Mouse (Mus musculus): ENCODE data around the gene Clip4.

Clip4 gene

DNA sequence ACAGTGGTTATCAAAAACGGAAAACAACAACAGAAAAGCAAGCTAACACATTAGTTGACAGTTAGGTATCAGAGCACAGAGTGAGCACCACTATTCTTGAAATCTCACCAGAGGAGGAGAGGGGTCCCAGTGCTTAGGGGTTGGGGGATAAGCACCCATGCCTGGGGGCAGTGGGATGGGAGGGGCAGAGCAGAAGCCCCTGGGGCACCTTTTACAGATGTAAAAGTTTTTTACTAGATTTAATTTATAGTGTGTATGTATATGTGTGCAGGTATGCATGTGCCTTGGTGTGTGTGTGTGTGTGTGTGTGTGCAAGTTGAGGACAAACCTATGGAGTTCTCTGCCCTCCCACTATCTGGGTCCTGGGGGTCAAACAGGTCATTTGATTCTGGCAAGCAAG, 102.4 kb downstream of the Clip4 start:
- in situ Hi-C loops (cut with MboI, MseI), result loop anchor here (10.0 kb wide), 1 partner anchor 316 kb away; the partner anchor contains the start of gene Spdya

DNA sequence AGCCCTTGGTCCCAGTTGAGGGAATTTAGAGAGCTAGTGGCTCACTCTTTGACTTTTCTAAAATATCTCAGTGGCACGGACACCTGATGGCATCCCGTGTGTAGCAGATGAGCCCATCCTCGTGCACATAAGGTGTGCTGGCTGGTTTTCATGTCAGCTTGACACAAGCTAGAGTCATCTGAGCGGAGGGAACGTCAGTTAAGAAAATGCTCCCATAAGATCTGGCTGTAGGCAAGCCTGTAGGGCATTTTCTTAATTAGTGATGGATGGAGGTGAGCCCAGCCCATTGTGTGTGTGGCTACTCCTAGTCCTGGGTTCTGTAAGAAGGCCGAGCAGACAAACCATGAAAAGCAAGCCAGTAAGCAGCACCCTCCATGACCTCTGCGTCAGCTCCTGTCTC, 103.7 kb downstream of the Clip4 start:
- in situ Hi-C loops (cut with MboI, MseI), result loop anchor here (10.0 kb wide), 1 partner anchor 317 kb away; the partner anchor contains the start of gene Spdya

DNA sequence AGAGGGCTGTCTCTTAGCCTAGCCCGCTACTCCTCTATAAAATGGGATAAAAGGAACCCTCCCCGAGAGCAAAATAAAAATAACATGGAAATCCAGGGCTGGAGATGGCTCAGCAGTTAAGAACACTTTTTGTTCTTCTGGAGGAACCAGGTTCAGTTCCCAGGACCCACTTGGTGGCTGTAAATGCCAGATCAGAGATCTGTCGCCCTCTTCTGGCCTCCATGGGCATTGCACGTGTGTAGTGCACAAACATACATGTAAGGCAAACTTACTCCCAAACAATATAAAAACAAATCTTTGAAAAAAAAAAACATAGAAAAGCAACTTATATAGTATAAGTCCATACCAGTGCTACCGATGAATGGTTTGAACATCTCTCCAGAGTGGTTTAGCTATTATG, 104.7 kb downstream of the Clip4 start:
- in situ Hi-C loops (cut with MboI, MseI), result loop anchor here (10.0 kb wide), 1 partner anchor 318 kb away; the partner anchor contains the start of gene Spdya

DNA sequence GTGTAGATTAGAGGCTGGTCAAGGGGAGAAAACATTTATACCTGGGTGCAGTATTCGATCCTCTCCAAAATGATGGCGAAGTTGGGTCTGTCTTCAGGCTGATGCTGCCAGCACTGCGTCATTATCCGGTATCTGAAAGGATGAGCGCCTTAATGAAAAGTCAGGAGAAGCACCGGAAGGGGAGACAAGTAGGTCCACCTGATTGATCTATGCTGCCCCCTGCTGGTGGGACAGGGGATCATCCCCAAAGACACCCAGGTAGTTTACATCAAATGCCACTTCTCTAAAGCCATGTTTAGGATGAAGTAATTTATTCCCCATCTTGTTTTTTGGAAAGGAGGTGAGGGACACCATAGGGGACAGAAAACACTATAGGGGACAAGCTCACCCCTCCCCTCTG, 105.8 kb downstream of the Clip4 start:
- in situ Hi-C loops (cut with MboI, MseI), result loop anchor here (10.0 kb wide), 1 partner anchor 319 kb away; the partner anchor contains the start of gene Spdya

DNA sequence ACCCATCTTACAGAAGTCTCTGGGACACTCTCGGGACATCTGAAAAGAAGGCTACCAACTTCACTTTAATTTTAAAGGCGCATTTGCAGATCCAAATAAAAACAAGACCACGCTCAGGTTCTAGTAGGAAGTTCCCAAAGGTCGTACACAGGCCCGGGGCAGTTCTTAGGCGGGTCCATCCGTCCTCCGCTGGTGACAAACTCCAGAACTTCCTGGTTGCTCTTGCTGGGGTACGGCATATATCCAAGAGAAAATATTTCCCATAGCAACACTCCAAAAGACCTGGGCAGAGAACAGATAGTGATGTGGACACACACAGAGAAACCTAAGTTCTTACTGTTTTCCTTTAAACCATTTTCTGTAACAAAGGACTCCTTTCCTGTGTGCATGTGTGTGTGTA, 106.5 kb downstream of the Clip4 start:
- in situ Hi-C loops (cut with MboI, MseI), result loop anchor here (5.0 to 10.0 kb wide), 3 partner anchors 82 to 320 kb away; partner anchors contain the start of gene Spdya

DNA sequence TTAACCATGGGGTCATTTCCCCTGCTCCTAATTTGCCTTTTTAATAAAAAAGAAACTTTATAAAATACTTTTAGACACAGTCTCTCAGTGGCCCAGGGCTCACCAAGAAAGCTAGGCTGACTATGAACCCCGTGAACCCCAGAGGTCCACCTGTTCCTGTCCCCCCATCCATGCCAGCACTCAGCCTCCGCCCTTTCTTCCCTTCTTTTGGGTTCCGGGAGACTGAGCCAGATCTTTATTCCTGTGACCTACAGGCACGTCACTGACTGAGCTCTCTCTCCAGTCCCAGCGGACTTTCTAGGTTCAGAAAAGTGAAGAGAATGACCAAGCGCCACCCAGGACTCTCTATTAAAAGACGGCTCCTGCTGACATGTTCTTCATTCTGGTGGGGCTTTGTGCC, 107.2 kb downstream of the Clip4 start:
- in situ Hi-C loops (cut with MboI, MseI), result loop anchor here (5.0 to 10.0 kb wide), 3 partner anchors 83 to 321 kb away; partner anchors contain the start of gene Spdya

DNA sequence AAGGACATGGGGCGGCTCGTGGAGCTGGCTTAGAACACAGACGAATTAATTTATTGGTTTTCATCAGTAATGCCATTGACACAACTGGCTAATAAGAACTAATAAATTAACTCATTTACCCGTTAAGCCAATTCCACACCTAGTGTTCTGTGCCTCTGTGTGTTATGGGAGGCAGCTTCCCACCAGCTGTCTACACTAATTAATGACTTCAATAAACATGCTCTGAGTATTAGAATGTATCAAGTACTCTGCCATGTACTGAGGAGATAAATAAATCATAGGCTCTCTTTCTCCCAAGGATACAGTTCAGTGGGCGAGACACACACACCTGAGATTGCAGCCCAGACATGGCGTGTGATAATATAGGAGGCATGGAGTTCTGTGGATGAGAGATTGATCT, 113.1 kb downstream of the Clip4 start:
- in situ Hi-C loops (cut with MboI, MseI), result no loop called here

DNA sequence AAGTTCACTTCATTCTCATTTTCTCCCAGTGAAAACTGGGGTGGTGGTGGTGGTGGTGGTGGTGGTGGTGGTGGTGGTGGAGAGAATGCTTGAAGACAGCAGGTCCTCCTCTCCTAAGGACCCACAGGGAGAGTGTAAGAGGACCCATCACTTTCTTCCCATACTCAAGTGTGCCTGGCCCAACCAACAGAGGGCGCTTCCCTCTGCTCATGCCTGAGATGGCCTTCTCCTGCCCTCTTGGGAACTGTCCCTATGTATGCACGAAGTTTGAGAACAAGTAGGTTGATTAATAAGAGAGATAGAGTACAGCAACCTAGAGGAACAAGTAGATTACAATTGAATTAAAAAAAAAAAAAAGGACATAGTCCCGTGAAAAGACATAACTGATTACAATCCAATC, 140.8 kb downstream of the Clip4 start:
- in situ Hi-C loops (cut with MboI, MseI), result no loop called here

DNA sequence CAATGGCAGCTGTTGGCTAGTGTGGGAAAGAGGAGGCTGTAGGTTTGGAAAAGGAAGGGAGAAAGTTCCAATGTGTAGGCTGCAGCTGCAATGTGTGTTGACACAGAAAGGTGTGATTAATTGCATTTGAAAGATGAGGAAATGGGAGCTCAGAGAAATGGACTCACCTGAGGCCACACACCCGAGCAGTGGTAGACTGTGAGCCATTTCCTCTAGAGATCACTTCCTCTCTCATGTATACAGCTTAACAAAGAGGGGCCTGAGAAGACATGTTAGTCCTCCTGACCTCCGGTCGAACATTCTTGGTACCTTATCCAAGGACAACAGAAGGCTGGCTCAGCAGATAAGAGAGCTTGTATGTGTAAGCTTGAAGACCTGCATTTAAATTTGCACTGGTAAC, 144.9 kb downstream of the Clip4 start:
- in situ Hi-C loops (cut with MboI, MseI), result no loop called here
